Mouse (Mus musculus) megakaryocyte, embryonic 14.5 days (primary cell): ENCODE results near the gene Cpox.

Experiments used
- FLI1 ChIP-seq: IDR thresholded peaks from 2 replicates; pipeline ENCODE4 v1.6.1; 2012; ENCODE audit warnings: low read length, inconsistent platforms, mixed read lengths
- GATA1 ChIP-seq: IDR thresholded peaks from 3 replicates; pipeline ENCODE4 v1.6.1; 2012; ENCODE audit warnings: mixed read lengths, low read length, inconsistent platforms, borderline replicate concordance

GRCm38 (mm10) chr16:58703382-58704124, 33.5 kb downstream of the Cpox start:
- TF ChIP-seq GATA1 (no peak), FLI1 (no peak)
